ENCODE assay signal across 17 mouse cellular contexts in the genomic region with DNA sequence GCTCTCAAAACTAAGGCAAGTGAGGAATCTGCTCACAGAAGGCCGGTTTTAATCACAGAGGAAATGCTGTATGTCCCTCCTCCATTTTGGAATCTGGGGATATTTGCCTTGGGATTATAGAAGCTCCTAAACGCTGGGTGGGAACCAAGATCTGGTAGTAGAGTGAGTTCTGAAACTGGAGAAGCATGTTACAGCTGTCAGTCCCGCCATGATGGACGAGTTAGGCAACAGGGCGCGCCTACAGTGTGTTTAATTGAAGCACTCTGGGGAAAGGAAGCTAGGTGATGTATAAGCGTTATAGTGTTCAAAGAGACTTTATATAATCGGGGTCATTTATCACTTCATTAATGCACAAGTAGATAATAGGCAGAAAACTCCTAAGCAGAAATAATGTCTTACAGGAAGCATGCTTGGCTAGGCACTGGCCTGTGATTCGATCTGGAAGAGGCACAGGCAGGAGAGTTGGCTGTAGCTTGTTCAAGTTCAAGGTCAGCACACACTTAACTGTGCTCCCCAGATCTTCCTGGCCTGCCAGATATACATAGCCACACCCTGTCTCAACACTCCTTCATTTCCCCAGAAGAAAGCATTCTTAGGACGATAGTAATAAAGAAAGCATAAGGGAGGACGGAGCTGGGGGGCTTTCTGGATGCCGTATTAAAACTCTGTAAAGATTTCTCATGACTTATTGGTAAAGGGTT. TPM values are rescaled to one million over a fixed set of nuclear protein-coding genes. Genes with fewer than 3 reads are reported as not detected.
DNase-seq lines count a peak whose midpoint lies in the region; ATAC-seq and TF ChIP-seq lines count a peak whose summit lies in the region.
"Had no signal": no experiment of that assay in that cellular context is flagged by ENCODE, and none has a peak within 500 bp of the region (broad histone marks: within the 10 kb centered on the region; RNA-seq: fewer than 3 reads in every experiment).

No protein-coding gene starts in this region.

- no peak overlapping the region for H3K4me3 ChIP-seq in kidney, embryonic 14.5 days (ENCODE audit: low read length)
- H3K4me3 ChIP-seq in liver, embryonic 13.5 days (replicated peaks), result peak overlapping the region; percentile 39
- no peak overlapping the region for H3K4me3 ChIP-seq in stomach, embryonic 16.5 days (replicated peaks; ENCODE audit: low read length)
- no peak overlapping the region for H3K4me3 ChIP-seq in left cerebral cortex, adult 2 months
- H3K4me3 ChIP-seq in heart, embryonic 11.5 days (ENCODE audit: low read depth, low read length), result no peak overlapping the region
- H3K4me3 ChIP-seq: neural tube, embryonic 12.5 days had no signal

- intact Hi-C loops in left cerebral cortex, adult 2 months (cut with DNase I), result no loop called here

- WGBS in kidney, embryonic 14.5 days, result 64% methylated on average over 12 of the region's 12 CpGs
- WGBS in liver, embryonic 13.5 days (ENCODE audit: insufficient replicate concordance), result 54% methylated on average over 12 of the region's 12 CpGs
- 67% methylated on average over 12 of the region's 12 CpGs for WGBS in stomach, embryonic 16.5 days
- WGBS in heart, embryonic 11.5 days (ENCODE audit: insufficient replicate concordance), result 76% methylated on average over 12 of the region's 12 CpGs

- H3K4me1 ChIP-seq in kidney, embryonic 14.5 days (ENCODE audit: control insufficient read depth, insufficient read depth, low read length), result no peaks in the 10 kb centered on the region
- peaks cover 49% of the 10 kb centered on the region for H3K4me1 ChIP-seq in liver, embryonic 13.5 days (replicated peaks)
- H3K4me1 ChIP-seq in stomach, embryonic 16.5 days (ENCODE audit: control insufficient read depth, insufficient read depth, low read length), result 0 out of 2 replicates have a peak, but pooled peaks cover 3% of the 10 kb centered on the region
- H3K4me1 ChIP-seq in heart, embryonic 11.5 days (ENCODE audit: control insufficient read depth, insufficient read depth, low read length), result no peaks in the 10 kb centered on the region
- H3K4me1 ChIP-seq: neural tube, embryonic 12.5 days had no signal

- no peaks in the 10 kb centered on the region for H3K9me3 ChIP-seq in kidney, embryonic 14.5 days (ENCODE audit: control insufficient read depth, low read length)
- no peaks in the 10 kb centered on the region for H3K9me3 ChIP-seq in liver, embryonic 13.5 days (replicated peaks)
- no peaks in the 10 kb centered on the region for H3K9me3 ChIP-seq in stomach, embryonic 16.5 days (replicated peaks; ENCODE audit: control insufficient read depth, low read length)
- H3K9me3 ChIP-seq in heart, embryonic 11.5 days (replicated peaks; ENCODE audit: control insufficient read depth, low read length), result no peaks in the 10 kb centered on the region
- H3K9me3 ChIP-seq: neural tube, embryonic 12.5 days had no signal

- H3K27me3 ChIP-seq in kidney, embryonic 14.5 days (ENCODE audit: control insufficient read depth, insufficient read depth, low read length), result no peaks in the 10 kb centered on the region
- no peaks in the 10 kb centered on the region for H3K27me3 ChIP-seq in liver, embryonic 13.5 days
- H3K27me3 ChIP-seq in stomach, embryonic 16.5 days (ENCODE audit: control insufficient read depth, insufficient read depth, low read length), result no peaks in the 10 kb centered on the region
- no peaks in the 10 kb centered on the region for H3K27me3 ChIP-seq in heart, embryonic 11.5 days (ENCODE audit: control insufficient read depth, insufficient read depth, low read length)
- H3K27me3 ChIP-seq: neural tube, embryonic 12.5 days had no signal

- ATAC-seq in kidney, embryonic 14.5 days (ENCODE audit: low FRiP score, low TSS enrichment), result 0 out of 2 replicates have a peak, but pooled peaks have one; percentile 59
- ATAC-seq in liver, embryonic 13.5 days (ENCODE audit: low read depth), result peak; percentile 100
- peak; percentile 58 for ATAC-seq in stomach, embryonic 16.5 days (ENCODE audit: insufficient read depth, low FRiP score)
- ATAC-seq in heart, embryonic 11.5 days (replicated peaks; ENCODE audit: insufficient number of reproducible peaks, low FRiP score, low TSS enrichment), result no peak
- ATAC-seq: inflammation-experienced regulatory T-cells, adult 6 months had no signal

- no peak for TF ChIP-seq CTCF in left cerebral cortex, adult 2 months (IDR thresholded peaks at IDR 0.05)

- no peak overlapping the region for H3K27ac ChIP-seq in kidney, embryonic 14.5 days (ENCODE audit: low read depth, low read length)
- H3K27ac ChIP-seq in liver, embryonic 13.5 days, result peak overlapping the region; percentile 93
- H3K27ac ChIP-seq in stomach, embryonic 16.5 days (ENCODE audit: low read length), result no peak overlapping the region
- H3K27ac ChIP-seq in left cerebral cortex, adult 2 months, result no peak overlapping the region
- H3K27ac ChIP-seq in heart, embryonic 11.5 days (ENCODE audit: low read depth, low read length), result no peak overlapping the region
- H3K27ac ChIP-seq: neural tube, embryonic 12.5 days had no signal

- 0 out of 2 replicates have a peak, but pooled peaks cover 1% of the 10 kb centered on the region for H3K36me3 ChIP-seq in kidney, embryonic 14.5 days (ENCODE audit: control insufficient read depth, insufficient read depth, low read length)
- H3K36me3 ChIP-seq in liver, embryonic 13.5 days, result 0 out of 2 replicates have a peak, but pooled peaks cover 4% of the 10 kb centered on the region
- no peaks in the 10 kb centered on the region for H3K36me3 ChIP-seq in stomach, embryonic 16.5 days (ENCODE audit: control insufficient read depth, insufficient read depth, low read length)
- no peaks in the 10 kb centered on the region for H3K36me3 ChIP-seq in heart, embryonic 11.5 days (ENCODE audit: control insufficient read depth, insufficient read depth, low read length)
- H3K36me3 ChIP-seq: neural tube, embryonic 12.5 days had no signal

- no peak overlapping the region for H3K9ac ChIP-seq in kidney, embryonic 14.5 days (ENCODE audit: low read depth, low read length)
- peak overlapping the region; percentile 62 for H3K9ac ChIP-seq in liver, embryonic 13.5 days
- H3K9ac ChIP-seq in stomach, embryonic 16.5 days (ENCODE audit: low read length), result no peak overlapping the region
- H3K9ac ChIP-seq in heart, embryonic 11.5 days (ENCODE audit: low read depth, low read length), result no peak overlapping the region
- H3K9ac ChIP-seq: neural tube, embryonic 12.5 days had no signal

- H3K4me2 ChIP-seq in kidney, embryonic 14.5 days (replicated peaks; ENCODE audit: low read depth, low read length), result no peak overlapping the region
- H3K4me2 ChIP-seq in liver, embryonic 13.5 days, result peak overlapping the region; percentile 65
- H3K4me2 ChIP-seq in stomach, embryonic 16.5 days (ENCODE audit: low read depth, low read length), result no peak overlapping the region
- no peak overlapping the region for H3K4me2 ChIP-seq in heart, embryonic 11.5 days
- H3K4me2 ChIP-seq: neural tube, embryonic 12.5 days had no signal

- DNase-seq in kidney, postnatal 10 days, result no peak
- peak; percentile 85 for DNase-seq in c-Kit-positive CD71-positive TER-119-positive erythroid progenitor cells, embryonic 14.5 days (ENCODE audit: low spot score)
- peak; percentile 65 for DNase-seq in liver, embryonic 13.5 days
- DNase-seq in adrenal gland, postnatal 36 days, result no peak
- no peak for DNase-seq in left cerebral cortex, adult 2 months (ENCODE audit: extremely low spot score in 1 of 2, low spot score in 2 of 2)
- DNase-seq: adrenal gland, postnatal 10 days; cerebellum, postnatal 14 days; kidney, postnatal 4 days; left cerebral cortex, postnatal 4 days; lung, adult 2 months; right cerebral cortex, postnatal 4 days; thymus, postnatal 4 days had no signal

RNA-seq across cellular contexts. Expression of gene Kif14, which starts 21.4 kb away (rescaled TPM):
- polyA plus RNA-seq in kidney, embryonic 14.5 days (2014; fragmentation: Nextera tagmentation; extraction: Ambion mirVana), result 4.6 and 11.6 TPM in 2 replicates
- 4.8 and 6.7 TPM in 2 replicates for polyA plus RNA-seq in liver, embryonic 13.5 days (2015; fragmentation: Nextera tagmentation; extraction: Ambion mirVana)
- 4.3 and 5.2 TPM in 2 replicates for polyA plus RNA-seq in stomach, embryonic 16.5 days (2015; fragmentation: Nextera tagmentation; extraction: Ambion mirVana)
- total RNA-seq in adrenal gland, postnatal 36 days (2021), result under 1 TPM; 0.73 to 0.79 TPM
- under 1 TPM; 0.14 to 0.23 TPM for total RNA-seq in left cerebral cortex, adult 2 months (2021)
- polyA plus RNA-seq in heart, embryonic 11.5 days (2014; fragmentation: Nextera tagmentation; extraction: Ambion mirVana), result 5.1 and 6.9 TPM in 2 replicates

RNA-seq across cellular contexts. Expression of gene Ddx59, which starts 29.6 kb away (rescaled TPM):
- polyA plus RNA-seq in kidney, embryonic 14.5 days (2014; fragmentation: Nextera tagmentation; extraction: Ambion mirVana), result 12.7 and 19.1 TPM in 2 replicates
- 7.2 and 7.6 TPM in 2 replicates for polyA plus RNA-seq in liver, embryonic 13.5 days (2015; fragmentation: Nextera tagmentation; extraction: Ambion mirVana)
- polyA plus RNA-seq in stomach, embryonic 16.5 days (2015; fragmentation: Nextera tagmentation; extraction: Ambion mirVana), result 12.2 and 13.6 TPM in 2 replicates
- total RNA-seq in adrenal gland, postnatal 36 days (2021), result 10 to 100 TPM; 10.5 to 14.8 TPM
- total RNA-seq in left cerebral cortex, adult 2 months (2021), result 10 to 100 TPM in 1 of 2 experiments, 1 to 10 TPM in 1; 8.9 to 11.7 TPM
- polyA plus RNA-seq in heart, embryonic 11.5 days (2014; fragmentation: Nextera tagmentation; extraction: Ambion mirVana), result 12.6 and 14.0 TPM in 2 replicates

Comparison
In these comparisons a context has a peak if more than half of its experiments do, and no peak if none do; other contexts are left out.
1. DNase-seq: peak in c-Kit-positive CD71-positive TER-119-positive erythroid progenitor cells, embryonic 14.5 days (single experiment) and liver, embryonic 13.5 days (single experiment); none in kidney, postnatal 10 days (single experiment), adrenal gland, postnatal 36 days (0 of 2) and left cerebral cortex, adult 2 months (0 of 2).